Mouse (Mus musculus): ENCODE data around the gene Pcsk6.

- TF ChIP-seq CTCF (IDR thresholded peaks at IDR 0.05; ENCODE audit: extremely low read depth, insufficient read depth, insufficient read length, insufficient replicate concordance) (no peak), POLR2A (IDR thresholded peaks at IDR 0.05; ENCODE audit: low read depth, low read length) (no peak)
Measured at GRCm38 (mm10) chr7:65993410-65993809, 131.9 kb downstream of the Pcsk6 start.
